Mouse (Mus musculus) ES-E14 (cell line): ENCODE results near the gene Tead1. TPM values are rescaled to one million over a fixed set of nuclear protein-coding genes. Genes with fewer than 3 reads are reported as not detected.
A peak's percentile ranks its signal among the peaks of the same experiment; 100 is the strongest.

Experiments
- DNase-seq: peaks from one replicate; pipeline ENCODE4 v3.0.0-alpha.2; 2013; ENCODE audit warnings: low read depth, low spot score
- H3K27ac ChIP-seq: 2 replicates; pipeline ENCODE4 v1.5.1; 2012; ENCODE audit warnings: low read depth, mild to moderate bottlenecking, low read length, moderate library complexity, mixed read lengths; ENCODE audit not compliant: poor library complexity, insufficient read depth, severe bottlenecking
- H3K36me3 ChIP-seq: 2 replicates; pipeline ENCODE4 v1.6.1; 2012; ENCODE audit warnings: mild to moderate bottlenecking, low read length, moderate library complexity, mixed read lengths; ENCODE audit not compliant: control insufficient read depth, poor library complexity, insufficient read depth, severe bottlenecking
- H3K4me1 ChIP-seq, 2 experiments: fragments of 150-350 bp in 1 of 2; sonication (generic) in 1 of 2; 2 replicates each; pipeline ENCODE4 v1.6.1; 2012; ENCODE audit warnings: low read length in 2 of 2, mild to moderate bottlenecking in 1 of 2, mixed read lengths in 1 of 2; ENCODE audit not compliant: control insufficient read depth in 2 of 2, insufficient read depth in 2 of 2, poor library complexity in 1 of 2
- H3K4me3 ChIP-seq, 2 experiments: fragments of 150-350 bp in 1 of 2; sonication (generic) in 1 of 2; 2 replicates each; pipeline ENCODE4 v1.5.1; 2012; ENCODE audit warnings: low read length in 2 of 2, low read depth in 1 of 2, mild to moderate bottlenecking in 1 of 2, mixed read lengths in 1 of 2; ENCODE audit not compliant: insufficient read depth in 1 of 2, poor library complexity in 1 of 2, severe bottlenecking in 1 of 2
- H3K9ac ChIP-seq: 2 replicates; pipeline ENCODE4 v1.6.1; 2012; ENCODE audit warnings: low read depth, mild to moderate bottlenecking, low read length, mixed read lengths; ENCODE audit not compliant: poor library complexity, insufficient read depth, severe bottlenecking
- H3K9me3 ChIP-seq: fragments of 150-350 bp; sonication (generic); 2 replicates; pipeline ENCODE4 v1.6.1; 2012; ENCODE audit warnings: low read depth, mild to moderate bottlenecking, low read length; ENCODE audit not compliant: control insufficient read depth, insufficient read depth
- CHD2 ChIP-seq: IDR thresholded peaks from 2 replicates; pipeline ENCODE4 v1.6.1; 2014; ENCODE audit warnings: mild to moderate bottlenecking, low read depth, low read length, inconsistent platforms
- HCFC1 ChIP-seq: IDR thresholded peaks from 2 replicates; pipeline ENCODE4 v1.6.1; 2012; ENCODE audit warnings: low read length, inconsistent platforms, borderline replicate concordance; ENCODE audit not compliant: insufficient read depth
- MAFK ChIP-seq: IDR thresholded peaks from 2 replicates; pipeline ENCODE4 v1.6.1; 2014; ENCODE audit warnings: mild to moderate bottlenecking, low read depth, low read length, inconsistent platforms; ENCODE audit not compliant: insufficient read depth
- ZC3H11A ChIP-seq: IDR thresholded peaks from 2 replicates; pipeline ENCODE4 v1.6.1; 2012; ENCODE audit warnings: low read depth, mild to moderate bottlenecking, inconsistent platforms, low read length, borderline replicate concordance
- ZNF384 ChIP-seq: IDR thresholded peaks from 2 replicates; pipeline ENCODE4 v1.6.1; 2012; ENCODE audit warnings: low read depth, low read length, inconsistent platforms
- in situ Hi-C, 2 experiments: fragments of 600-800 bp; cut with MboI; formaldehyde crosslinking; loops; one replicate each; pipeline ENCODE4 v1.15.1; 2025; ENCODE audit warnings: low sequenced_read_pairs in 2 of 2, inconsistent platforms in 1 of 2; ENCODE audit not compliant: unreplicated experiment in 2 of 2
- total RNA-seq: library from RNA; depleted of rRNA; stranded (reverse); fragments of 300-350 nt; gene quantifications from 2 replicates; pipeline ENCODE4 v1.2.3, GENCODE M21; 2012

Gene Tead1
- total RNA-seq, 1 experiment, result 90.5 TPM

GRCm38 (mm10) chr7:112700082-112700481, 21.0 kb downstream of the Tead1 start:
- DNase-seq, result peak; percentile 67

GRCm38 (mm10) chr7:112703341-112703740, 24.2 kb downstream of the Tead1 start:
- H3K9ac ChIP-seq, result no peak overlapping the region
- no peak for DNase-seq
- H3K4me1 ChIP-seq, result peaks cover 13 to 17% of the 10 kb centered on the region in 2 experiments
- peaks cover 2% of the 10 kb centered on the region; the same call in 1 of the 2 replicates for H3K36me3 ChIP-seq
- no peak overlapping the region for H3K4me3 ChIP-seq
- TF ChIP-seq ZC3H11A, result no peak
- TF ChIP-seq CHD2, result no peak
- TF ChIP-seq HCFC1, result no peak
- TF ChIP-seq MAFK, result no peak
- TF ChIP-seq ZNF384, result no peak
- H3K9me3 ChIP-seq, result no peaks in the 10 kb centered on the region
- in situ Hi-C loops, result no loop called here
- H3K27ac ChIP-seq, result no peak overlapping the region

More at GRCm38 (mm10) chr7:112700082-112700481, 21.0 kb downstream of the Tead1 start:
- H3K27ac ChIP-seq, result no peak overlapping the region
- H3K4me3 ChIP-seq, result no peak overlapping the region
- no peaks in the 10 kb centered on the region for H3K9me3 ChIP-seq
- H3K9ac ChIP-seq, result no peak overlapping the region
- H3K36me3 ChIP-seq, result no peaks in the 10 kb centered on the region
- in situ Hi-C loops, result no loop called here
- peaks cover 35 to 37% of the 10 kb centered on the region in 2 experiments for H3K4me1 ChIP-seq
- TF ChIP-seq ZC3H11A (no peak), CHD2 (no peak), MAFK (no peak), HCFC1 (no peak), ZNF384 (no peak)

DNA sequence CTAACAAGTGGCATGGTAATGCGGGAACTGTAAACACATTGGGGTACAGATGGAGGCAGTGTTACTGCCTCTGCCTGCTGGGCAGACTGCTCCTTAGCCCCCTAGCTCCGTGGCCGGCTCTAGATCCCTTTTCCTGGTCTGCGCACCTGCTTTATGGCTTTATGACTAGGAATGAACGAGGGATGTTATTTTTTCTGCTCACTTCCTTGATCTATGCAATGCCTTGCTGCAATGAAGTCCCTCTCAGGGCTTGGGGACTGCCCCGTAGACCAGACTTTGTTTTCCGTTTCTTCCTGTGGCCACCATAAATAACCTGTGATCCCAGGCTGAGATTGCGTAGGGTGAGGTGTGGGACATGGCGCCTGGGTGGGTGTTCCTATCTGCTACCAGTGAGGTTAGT, 26.8 kb downstream of the Tead1 start:
- no peak for TF ChIP-seq ZNF384
- no peak for TF ChIP-seq CHD2
- TF ChIP-seq HCFC1, result no peak
- no peak for TF ChIP-seq ZC3H11A
- TF ChIP-seq MAFK, result no peak
- Histone ChIP-seq H3K36me3 (peaks cover 2% of the 10 kb centered on the region; the same call in 1 of the 2 replicates), H3K9me3 (no peaks in the 10 kb centered on the region), H3K27ac (no peak overlapping the region), H3K4me1 (peaks cover 7 to 11% of the 10 kb centered on the region in 2 experiments; a peak in 3 of 4 replicates), H3K4me3 (no peak overlapping the region), H3K9ac (no peak overlapping the region)
- in situ Hi-C loops, result no loop called here
- DNase-seq, result no peak

- no peak overlapping the region for H3K9ac ChIP-seq
- H3K4me1 ChIP-seq, result peaks cover 0 to 15% of the 10 kb centered on the region in 2 experiments; a peak in 3 of 4 replicates
- H3K27ac ChIP-seq, result no peak overlapping the region
Measured at GRCm38 (mm10) chr7:112706756-112707155, 27.6 kb downstream of the Tead1 start.

GRCm38 (mm10) chr7:112710409-112711107, 31.4 kb downstream of the Tead1 start:
- Histone ChIP-seq H3K36me3 (peaks cover 2% of the 10 kb centered on the region; the same call in 1 of the 2 replicates), H3K4me3 (no peak overlapping the region), H3K27ac (no peak overlapping the region), H3K4me1 (peaks cover 0 to 19% of the 10 kb centered on the region in 2 experiments; a peak in 3 of 4 replicates), H3K9ac (no peak overlapping the region), H3K9me3 (no peaks in the 10 kb centered on the region)
- no peak for TF ChIP-seq MAFK
- no peak for TF ChIP-seq ZNF384
- TF ChIP-seq ZC3H11A, result no peak
- no peak for TF ChIP-seq HCFC1
- TF ChIP-seq CHD2, result no peak
- DNase-seq, result no peak
- in situ Hi-C loops, result no loop called here

More at GRCm38 (mm10) chr7:112706756-112707155, 27.6 kb downstream of the Tead1 start:
- in situ Hi-C loops, result no loop called here
- peaks cover 2% of the 10 kb centered on the region; the same call in 1 of the 2 replicates for H3K36me3 ChIP-seq
- TF ChIP-seq ZNF384, result no peak
- H3K4me3 ChIP-seq, result no peak overlapping the region
- no peak for DNase-seq
- no peaks in the 10 kb centered on the region for H3K9me3 ChIP-seq
